Mouse (Mus musculus): ENCODE data around the gene Umad1.

Gene Umad1

DNA sequence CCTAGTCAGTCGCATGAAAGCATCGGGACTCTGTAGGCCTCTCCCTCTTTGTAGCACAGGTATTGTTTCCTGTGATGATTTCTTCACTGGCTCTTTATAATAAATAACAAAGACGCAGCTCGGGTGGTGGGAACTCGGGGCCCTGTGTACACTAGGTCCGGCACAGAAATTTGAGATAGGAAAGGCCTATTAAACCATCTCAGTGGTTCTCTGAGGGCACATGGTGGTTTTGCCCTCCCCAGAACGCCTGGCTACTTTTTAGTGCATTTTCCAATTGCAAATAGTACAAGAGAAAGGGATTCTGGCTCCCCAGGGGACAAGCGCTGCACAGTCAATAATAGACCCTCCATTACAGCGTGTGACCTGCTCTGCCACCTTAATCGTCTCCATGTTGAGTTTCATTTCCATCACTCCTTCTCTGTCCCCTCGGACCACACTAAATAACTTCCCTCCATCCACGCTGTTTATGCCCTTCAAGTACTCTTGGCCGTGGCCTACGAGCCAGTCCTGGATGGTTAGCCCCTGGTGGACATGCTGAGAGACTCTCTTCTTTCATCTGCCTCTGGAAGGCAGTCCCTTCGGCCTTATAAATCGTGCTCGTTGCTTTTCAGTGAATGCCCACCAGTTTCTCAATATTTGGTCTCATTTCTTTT, 227.4 kb downstream of the Umad1 start:
- DNase-seq: no peak

DNA sequence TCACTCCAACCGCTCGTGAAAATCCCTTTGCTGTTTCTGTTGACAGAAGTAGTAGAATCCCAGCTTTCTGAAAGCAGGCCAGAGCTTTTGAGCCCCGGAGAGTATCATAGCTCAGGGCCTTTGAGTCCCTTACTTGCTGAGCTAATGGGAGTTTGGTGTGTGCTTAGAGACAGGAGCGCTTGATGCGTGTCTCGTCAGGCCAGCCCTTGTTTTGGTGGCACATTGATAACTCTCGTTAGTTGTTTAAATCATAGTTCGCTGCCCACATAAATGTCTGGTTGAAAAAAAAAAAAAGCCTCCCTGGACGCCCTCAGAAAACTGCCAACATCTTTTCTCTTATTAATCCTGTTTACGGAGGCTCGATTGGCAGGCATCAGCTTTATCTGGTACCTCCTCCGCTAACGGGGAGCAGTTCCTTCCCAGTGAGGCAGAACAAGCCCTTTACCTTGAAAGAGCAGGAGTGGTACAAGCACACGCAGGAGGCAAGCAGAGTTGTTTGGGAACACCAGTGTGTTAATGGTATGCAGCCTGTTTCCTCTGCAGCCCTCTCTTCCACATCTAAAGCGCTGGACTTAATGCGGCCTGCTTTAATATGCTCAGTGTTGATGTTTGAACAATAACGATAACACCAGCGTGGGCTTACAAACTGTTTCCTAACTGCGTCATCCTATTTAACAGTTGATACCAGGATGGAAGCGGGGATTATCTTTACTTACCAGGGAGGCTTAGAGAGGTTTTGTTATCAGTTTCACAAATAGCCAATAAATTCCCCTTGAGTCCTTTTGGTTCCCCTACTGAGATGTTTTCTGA, 228.2 kb downstream of the Umad1 start:
- no peak for DNase-seq

DNA sequence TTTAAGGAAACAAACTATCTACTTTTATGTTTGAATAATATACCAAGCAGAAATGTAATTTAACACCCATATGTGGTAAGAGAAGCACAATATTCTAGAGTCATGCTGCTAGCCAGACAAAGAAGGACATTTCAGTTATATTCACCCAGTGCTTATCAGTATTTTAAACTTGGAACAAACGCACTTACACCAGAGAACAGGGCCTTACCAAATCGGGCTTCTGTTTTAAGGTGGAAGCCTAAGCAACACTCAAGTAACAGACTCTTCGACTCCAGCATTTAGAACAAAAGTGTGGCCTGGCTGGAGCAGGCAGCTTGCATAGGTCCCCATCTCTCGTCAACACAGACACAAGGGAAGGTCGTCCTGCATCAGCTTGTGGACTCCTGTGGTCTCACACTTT, 229.2 kb downstream of the Umad1 start:
- DNase-seq: no peak

DNA sequence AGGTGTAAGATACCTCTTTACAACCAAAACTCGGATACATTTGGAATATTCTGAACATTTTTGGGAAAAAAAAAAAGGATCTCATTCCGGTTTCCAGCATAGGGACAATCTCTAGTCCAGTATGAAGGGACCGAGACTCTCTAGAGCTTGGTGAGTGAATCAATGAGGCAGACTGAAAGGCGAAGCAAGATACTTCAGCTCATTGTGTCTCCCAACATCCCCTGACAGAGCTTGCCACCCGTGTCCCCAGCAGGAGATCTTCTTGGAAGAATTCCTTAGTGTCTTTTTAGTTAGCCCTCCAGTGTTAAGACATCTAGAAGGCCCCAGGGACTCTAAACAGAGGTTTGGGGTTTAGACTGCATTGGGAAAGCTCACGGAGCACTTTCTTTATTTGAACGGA, 230.2 kb downstream of the Umad1 start:
- DNase-seq: no peak

DNA sequence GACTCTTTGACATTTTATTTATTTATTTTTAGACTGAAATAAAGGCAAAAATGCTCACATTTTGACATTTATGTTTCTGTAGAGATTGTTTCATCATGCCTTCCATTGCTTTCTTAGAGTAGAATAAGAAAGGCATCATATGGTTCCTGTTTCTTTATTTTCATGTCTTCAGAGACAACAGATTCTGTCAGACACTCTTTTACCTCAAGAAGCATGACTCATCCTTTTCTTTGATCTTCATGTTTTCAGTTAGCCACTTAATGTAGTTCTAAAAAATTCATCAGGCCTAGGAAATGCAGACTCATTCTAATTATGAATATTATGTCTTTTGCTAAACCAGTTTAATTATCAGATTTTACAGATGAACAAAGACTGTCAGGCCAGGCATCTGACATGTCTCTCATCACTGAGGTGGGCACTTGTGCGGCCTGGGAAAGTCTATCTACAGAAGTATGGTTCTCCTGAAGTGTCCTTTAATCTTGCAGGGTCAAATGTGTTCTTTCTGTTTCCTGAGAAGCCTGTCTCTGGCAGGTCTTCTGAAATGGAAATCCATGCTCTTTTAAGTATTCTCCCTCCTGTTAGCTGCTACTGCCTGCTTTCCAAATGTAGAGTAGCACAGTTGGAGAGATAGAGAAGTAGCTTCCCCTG, 231.0 kb downstream of the Umad1 start:
- DNase-seq: no peak

DNA sequence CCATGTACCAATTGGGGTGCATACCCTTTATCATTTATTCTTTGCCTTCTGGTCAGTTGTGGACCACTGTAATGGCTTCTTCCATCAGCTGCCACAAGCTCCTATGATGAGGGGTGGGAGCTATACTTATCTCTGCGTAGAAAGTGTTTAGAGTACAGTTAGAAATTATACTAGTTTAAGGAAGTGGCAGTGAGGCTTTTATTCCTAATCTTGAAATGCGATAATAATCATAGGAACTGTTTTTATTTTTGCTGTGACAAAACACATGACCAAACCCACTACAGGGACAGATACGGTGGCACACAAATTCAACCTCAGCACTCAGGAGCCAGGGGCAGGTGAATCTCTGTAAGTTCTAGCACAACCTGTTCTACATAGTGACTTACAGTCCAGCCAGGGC, 233.2 kb downstream of the Umad1 start:
- no peak for DNase-seq

DNA sequence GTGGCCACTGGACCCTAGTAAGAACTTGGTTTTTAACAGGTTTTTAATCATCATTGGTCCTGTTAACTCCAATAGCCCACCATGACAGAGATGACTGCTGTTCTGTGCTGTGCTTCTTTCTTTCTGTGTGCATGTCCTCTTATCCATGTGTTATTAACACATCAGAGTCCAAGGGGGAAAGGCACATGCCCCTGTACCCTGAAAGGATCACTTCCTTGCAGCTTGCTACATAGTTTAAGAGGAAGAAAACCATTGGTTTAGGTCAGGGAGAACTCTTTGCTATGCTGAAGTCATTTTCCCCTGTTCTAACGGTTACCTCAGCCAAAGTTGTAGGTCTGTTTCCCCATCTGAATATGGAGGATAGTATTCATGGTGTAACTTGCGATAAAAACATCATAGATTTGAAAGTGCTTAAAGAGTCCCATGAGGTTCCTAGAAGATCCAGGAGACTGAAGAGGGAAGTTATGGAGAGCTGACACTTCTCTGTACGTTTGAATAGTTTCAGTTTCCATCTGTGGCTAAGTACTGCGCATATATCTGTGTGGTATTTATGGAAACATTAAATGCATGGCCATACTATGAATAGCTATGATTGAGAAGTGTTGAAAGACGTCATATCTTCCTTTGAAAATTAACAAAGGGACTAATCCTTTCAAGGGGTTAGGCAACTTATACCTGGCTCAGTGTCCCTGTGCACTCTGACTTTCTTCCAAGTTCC, 236.2 kb downstream of the Umad1 start:
- DNase-seq: no peak

DNA sequence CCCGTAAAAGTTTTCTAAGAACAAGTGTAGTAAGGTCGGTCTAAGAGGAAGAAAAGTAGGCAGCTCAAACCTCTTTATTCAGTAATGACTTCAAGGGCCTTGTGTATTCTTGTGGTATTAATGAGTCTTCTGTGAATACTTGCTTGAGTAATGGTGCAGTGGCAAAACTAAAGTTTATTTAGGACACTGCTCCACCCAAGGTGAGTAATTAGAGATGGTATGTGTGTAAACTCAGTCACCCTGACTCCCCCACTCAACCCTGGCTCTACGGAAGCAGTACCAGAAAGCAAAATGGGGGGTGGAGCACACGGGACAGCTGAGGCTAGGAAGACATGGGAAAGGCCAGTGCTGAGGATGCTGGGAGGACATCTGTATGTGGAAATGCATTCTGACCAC, 236.7 kb downstream of the Umad1 start:
- DNase-seq: no peak

DNA sequence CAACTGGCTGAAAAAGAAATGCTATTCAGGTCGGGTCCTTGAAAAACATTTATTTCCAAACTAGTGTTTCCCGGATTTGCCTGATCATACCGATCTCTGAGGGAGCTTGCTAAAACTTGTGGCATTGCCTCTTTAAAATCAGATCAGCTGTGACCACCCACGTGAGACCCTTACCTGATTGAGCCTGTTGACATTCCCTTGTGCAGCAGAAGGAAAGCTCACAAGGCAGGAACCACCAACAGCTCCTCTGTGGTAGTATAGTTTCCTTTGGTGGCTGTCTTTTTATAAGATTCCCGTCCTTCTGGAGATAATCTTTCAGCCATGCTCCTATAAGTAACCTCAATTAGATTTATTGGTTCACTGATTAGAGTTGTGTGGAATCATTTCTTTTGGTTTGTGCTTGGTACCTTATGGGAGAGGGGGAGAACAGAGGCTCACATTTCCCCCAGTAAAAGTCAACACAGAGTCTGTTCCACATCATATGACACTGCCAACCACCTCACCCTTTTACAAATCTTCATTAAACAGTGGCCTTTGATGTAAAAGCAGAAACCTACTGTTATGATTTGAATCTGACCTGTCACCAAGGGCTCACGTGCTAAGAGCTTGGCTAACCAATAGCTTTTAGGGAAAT, 238.3 kb downstream of the Umad1 start:
- no peak for DNase-seq

DNA sequence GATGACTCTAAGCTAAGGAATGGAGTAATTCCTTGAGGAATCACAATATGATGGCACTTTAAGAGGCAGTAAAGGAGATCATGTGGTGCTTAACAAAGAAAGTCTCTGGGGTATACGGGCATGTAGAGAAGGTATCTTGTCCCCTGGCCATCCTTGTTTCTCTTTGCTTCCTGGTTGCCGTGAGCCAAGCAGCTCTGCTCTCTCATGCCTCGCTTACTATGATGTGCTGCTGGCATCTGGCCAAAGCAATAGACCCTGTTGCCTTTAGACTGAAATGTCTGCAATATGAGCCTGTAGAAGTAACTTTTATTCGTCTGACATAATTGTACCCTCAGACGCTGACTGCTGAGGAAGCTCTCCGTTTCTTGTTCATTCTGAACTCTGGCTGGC, 238.8 kb downstream of the Umad1 start:
- DNase-seq: no peak

DNA sequence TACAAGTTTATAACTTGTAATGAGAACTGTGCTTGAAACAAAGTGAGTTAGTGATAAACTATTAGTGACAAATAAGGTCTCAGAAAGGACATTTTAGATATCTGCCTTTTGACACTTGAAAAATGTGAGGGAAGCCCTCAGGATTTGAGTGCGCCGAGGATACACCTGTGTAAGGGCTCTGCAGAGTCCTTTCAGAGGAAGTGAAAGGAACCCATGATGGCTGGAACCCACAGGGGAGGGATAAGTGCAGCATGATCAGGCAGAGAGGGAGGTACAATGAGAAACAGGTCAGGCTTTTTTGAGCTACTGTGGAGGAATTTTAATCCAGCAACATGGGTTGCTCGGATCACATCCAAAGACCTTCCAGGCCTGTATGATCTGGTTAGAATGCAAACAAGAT, 239.9 kb downstream of the Umad1 start:
- DNase-seq: no peak

DNA sequence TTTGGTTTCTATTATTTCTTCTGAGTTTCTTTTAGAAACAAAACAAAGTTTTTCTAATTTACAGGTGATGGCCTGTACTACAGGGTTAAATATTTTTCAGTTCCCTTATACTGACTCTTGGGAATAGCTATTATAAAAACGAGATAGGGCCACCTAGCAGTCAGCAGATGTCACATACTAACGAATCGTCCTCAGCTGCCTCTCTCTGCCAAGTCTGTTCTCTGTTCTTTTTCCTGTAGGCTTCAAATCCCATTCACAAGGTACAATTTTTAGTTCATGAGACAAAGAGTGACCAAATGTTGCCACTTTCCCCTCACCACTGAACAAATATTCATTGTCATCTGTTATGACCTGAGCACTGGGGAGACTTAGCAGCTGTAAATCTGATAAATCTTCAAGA, 244.9 kb downstream of the Umad1 start:
- DNase-seq: no peak

DNA sequence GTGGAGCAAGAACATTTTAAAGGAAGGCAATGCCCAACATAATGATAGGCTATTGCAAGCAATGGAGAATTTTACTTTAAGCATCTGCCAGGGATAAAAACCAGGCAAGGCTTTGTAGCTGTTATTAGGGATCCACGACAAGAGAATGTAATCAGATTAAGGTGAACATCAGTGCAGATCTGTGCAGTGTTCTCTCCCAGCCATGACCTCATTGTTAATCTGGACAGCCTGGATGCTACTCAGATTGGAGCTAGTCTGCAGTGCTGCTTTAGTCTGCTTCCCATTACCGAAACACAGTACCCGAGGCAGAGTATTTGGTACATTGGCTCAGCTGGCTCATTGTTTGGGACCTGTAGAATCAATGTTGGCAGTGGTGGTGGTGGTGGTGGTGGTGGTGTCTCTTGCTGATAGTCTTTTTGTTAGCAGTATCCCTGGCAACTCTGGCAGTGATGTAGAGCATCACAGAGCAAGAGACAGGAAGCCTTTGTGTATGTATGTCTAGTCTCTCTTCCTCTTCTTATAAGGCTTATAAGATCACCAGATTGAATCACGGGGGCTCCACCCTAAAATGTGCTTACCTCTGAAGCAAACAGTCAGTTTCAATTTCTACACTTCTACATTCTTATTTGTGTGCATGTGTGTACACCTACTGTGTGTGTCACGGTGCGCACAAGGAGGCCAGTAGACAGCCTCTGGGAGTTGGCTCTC, 245.6 kb downstream of the Umad1 start:
- no peak for DNase-seq

DNA sequence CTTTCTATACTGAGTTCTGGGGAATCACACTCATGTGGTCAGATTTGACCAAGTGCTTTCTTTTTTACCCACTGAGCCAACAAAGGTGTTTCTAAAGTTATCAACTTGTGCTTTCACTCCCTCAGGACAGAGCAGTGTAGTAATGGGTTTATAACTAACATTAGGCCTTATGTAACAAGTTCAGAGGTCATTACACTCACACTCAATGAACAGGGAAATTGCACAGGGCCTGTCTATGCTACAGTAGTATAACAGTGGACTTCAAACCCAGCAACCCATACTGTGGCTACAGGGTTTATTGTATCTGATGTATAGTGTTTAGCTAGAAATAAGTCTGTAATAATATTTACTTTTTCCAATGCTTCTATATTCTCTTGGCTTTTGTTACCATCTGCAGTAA, 247.5 kb downstream of the Umad1 start:
- DNase-seq: peak in 1 of 2 experiments; percentile 43

All from kidney, adult 8-10 months (tissue).